Mouse (Mus musculus) stomach, postnatal 0 days (tissue): ENCODE data around the gene Kirrel3. TPM values are rescaled to one million over a fixed set of nuclear protein-coding genes. Genes with fewer than 3 reads are reported as not detected.

Experiments
- ATAC-seq: fragments of 200-750 bp; cut with Nextera tagmentation; 2 replicates; pipeline ENCODE4 v1.8.0; 2017; ENCODE audit not compliant: low FRiP score, low TSS enrichment
- DNase-seq: peaks from one replicate; pipeline ENCODE4 v3.0.0-alpha.2; 2016; ENCODE audit warnings: low spot score
- H3K27ac ChIP-seq: fragments of 300-500 bp; sonication (generic); replicated peaks from 2 replicates; pipeline ENCODE4 v1.5.1; 2014; ENCODE audit warnings: mild to moderate bottlenecking, control low read depth
- H3K27me3 ChIP-seq: fragments of 300-500 bp; sonication (generic); 2 replicates; pipeline ENCODE4 v1.6.1; 2014; ENCODE audit warnings: low read length; ENCODE audit not compliant: control insufficient read depth, insufficient read depth
- H3K36me3 ChIP-seq: fragments of 300-500 bp; sonication (generic); 2 replicates; pipeline ENCODE4 v1.6.1; 2014; ENCODE audit warnings: low read length, mixed read lengths; ENCODE audit not compliant: control insufficient read depth, insufficient read depth
- H3K4me1 ChIP-seq: fragments of 300-500 bp; sonication (generic); replicated peaks from 2 replicates; pipeline ENCODE4 v1.6.1; 2014; ENCODE audit warnings: antibody characterized with exemption; ENCODE audit not compliant: control insufficient read depth, insufficient read depth
- H3K4me2 ChIP-seq: fragments of 300-500 bp; sonication (generic); replicated peaks from 2 replicates; pipeline ENCODE4 v1.6.1; 2014; ENCODE audit warnings: low read depth, mild to moderate bottlenecking, control low read depth, moderate library complexity
- H3K4me3 ChIP-seq: fragments of 300-500 bp; sonication (generic); 2 replicates; pipeline ENCODE4 v1.5.1; 2014; ENCODE audit warnings: low read depth, low read length, control low read depth
- H3K9ac ChIP-seq: fragments of 300-500 bp; sonication (generic); 2 replicates; pipeline ENCODE4 v1.6.1; 2014; ENCODE audit warnings: mild to moderate bottlenecking, low read length, control low read depth, mixed read lengths
- H3K9me3 ChIP-seq: fragments of 300-500 bp; sonication (generic); 2 replicates; pipeline ENCODE4 v1.6.1; 2016; ENCODE audit warnings: low read length; ENCODE audit not compliant: control insufficient read depth
- CTCF ChIP-seq: IDR thresholded peaks from 2 replicates; pipeline ENCODE4 v1.5.1; 2016; ENCODE audit warnings: antibody characterized with exemption, low read depth, mild to moderate bottlenecking, moderate library complexity
- EP300 ChIP-seq: optimal IDR thresholded peaks from 2 replicates; pipeline ENCODE3; 2016; ENCODE audit warnings: antibody characterized with exemption
- WGBS: fragments of 180-500 bp; shearing (Covaris S2); extraction: QIAGEN DNeasy Blood & Tissue Kit; methylation state at CpG from one replicate; pipeline ENCODE4 v1.1.7; 2014; 5-methylcytosine and 5-hydroxymethylcytosine counted together
- polyA plus RNA-seq: library from polyadenylated mRNA; unstranded; fragments of >200 nt; fragmentation: Nextera tagmentation; extraction: Ambion mirVana; gene quantifications from 2 replicates; pipeline ENCODE4 v1.2.1, GENCODE M21; 2015

Gene Kirrel3
- polyA plus RNA-seq, 1 experiment from 2014 or later: 1.4 TPM

DNA sequence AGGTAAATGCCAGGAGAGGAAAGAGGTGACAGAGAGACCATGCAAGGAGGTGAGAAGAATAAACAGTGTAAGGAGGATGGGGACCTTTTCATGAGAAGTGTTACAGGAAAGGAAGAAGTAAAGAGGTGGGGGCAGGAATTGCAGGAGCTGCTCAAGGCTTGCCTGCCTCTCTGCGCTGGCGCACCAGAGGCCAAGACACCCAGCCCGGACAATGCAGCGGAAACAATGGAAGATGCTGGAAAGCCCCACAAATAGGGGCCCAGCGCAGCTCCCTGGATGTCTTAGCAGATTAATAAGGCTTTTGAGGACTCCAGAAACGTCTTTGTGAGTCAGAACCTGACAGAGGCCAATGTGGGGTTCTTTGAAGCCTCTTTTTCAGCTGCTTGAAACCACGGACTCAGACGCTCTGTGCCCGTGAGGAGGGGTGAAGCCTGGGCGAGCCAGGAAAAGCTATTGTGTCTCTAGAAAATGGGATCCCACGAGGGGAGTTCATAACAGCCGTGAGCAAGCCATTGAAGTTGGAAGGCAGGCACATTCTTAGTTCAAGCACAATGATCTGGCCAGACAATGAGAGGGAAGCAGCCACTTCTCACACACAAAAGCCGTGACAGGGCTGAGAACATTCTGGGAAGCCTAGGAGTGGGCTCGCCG is 385.7 kb downstream of the Kirrel3 start:
- H3K27me3 ChIP-seq: no peaks in the 10 kb centered on the region
- ATAC-seq (no peak), DNase-seq (no peak)
- H3K4me3 ChIP-seq: no peak overlapping the region
- H3K27ac ChIP-seq: no peak overlapping the region
- no peak for TF ChIP-seq EP300
- no peak for TF ChIP-seq CTCF
- WGBS: 54% methylated on average over 15 of the region's 15 CpGs
- H3K36me3 ChIP-seq: no peaks in the 10 kb centered on the region
- H3K9ac ChIP-seq: no peak overlapping the region
- no peak overlapping the region for H3K4me2 ChIP-seq
- H3K4me1 ChIP-seq: no peaks in the 10 kb centered on the region
- H3K9me3 ChIP-seq: no peaks in the 10 kb centered on the region

DNA sequence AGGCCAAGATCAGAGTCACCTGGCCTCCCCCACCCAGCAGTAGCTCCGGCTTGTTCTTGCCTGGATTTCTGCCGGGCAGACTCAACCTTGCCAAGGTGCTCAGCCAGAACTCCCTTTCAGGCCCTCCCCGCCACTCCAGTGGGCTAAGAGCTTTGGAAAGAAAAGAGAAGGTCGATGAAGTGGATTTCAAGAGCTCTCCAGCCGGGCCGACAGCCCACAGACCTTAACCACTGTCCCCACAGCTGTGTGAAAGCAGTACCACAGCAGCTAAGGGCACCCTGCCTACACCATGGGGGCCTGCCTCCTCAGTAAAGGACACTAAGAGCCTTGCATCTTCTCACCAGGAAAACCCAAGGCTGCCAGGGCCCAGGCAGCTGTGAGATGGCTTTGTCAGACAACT is 389.5 kb downstream of the Kirrel3 start:
- no peak for DNase-seq
- no peak overlapping the region for H3K9ac ChIP-seq
- H3K4me3 ChIP-seq: no peak overlapping the region
- no peak overlapping the region for H3K27ac ChIP-seq
- H3K4me1 ChIP-seq: no peaks in the 10 kb centered on the region
- H3K4me2 ChIP-seq: no peak overlapping the region
- TF ChIP-seq EP300 (no peak), CTCF (no peak)
- H3K9me3 ChIP-seq: no peaks in the 10 kb centered on the region
- 80% methylated on average over 6 of the region's 6 CpGs for WGBS
- no peaks in the 10 kb centered on the region for H3K36me3 ChIP-seq
- no peak for ATAC-seq
- no peaks in the 10 kb centered on the region for H3K27me3 ChIP-seq

DNA sequence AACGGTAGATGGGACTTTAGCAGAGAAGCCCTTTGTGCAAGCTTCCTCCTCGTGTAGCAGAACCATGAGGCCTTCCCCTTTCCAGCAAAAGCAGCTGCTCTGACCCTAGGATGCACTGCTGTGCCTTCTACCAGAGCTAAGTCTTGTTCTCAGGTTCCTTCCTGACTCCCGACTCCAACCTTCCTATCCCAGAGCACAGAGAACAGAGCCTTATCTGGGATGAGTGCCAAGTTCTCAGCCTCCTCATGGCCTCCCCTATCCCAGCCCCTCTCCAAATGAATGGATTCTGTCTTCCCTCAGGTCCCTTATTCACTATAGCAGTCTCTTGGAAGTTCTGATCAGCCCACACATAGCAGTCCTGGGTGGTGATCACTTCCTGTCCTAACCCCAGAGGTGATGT is 391.5 kb downstream of the Kirrel3 start:
- ATAC-seq: no peak
- no peaks in the 10 kb centered on the region for H3K36me3 ChIP-seq
- H3K27ac ChIP-seq: no peak overlapping the region
- DNase-seq: no peak
- H3K9ac ChIP-seq: no peak overlapping the region
- H3K4me2 ChIP-seq: no peak overlapping the region
- H3K9me3 ChIP-seq: no peaks in the 10 kb centered on the region
- H3K4me1 ChIP-seq: no peaks in the 10 kb centered on the region
- no peak for TF ChIP-seq CTCF
- no peak for TF ChIP-seq EP300
- no peaks in the 10 kb centered on the region for H3K27me3 ChIP-seq
- WGBS: 50% methylated on average over 3 of the region's 3 CpGs
- H3K4me3 ChIP-seq: no peak overlapping the region

DNA sequence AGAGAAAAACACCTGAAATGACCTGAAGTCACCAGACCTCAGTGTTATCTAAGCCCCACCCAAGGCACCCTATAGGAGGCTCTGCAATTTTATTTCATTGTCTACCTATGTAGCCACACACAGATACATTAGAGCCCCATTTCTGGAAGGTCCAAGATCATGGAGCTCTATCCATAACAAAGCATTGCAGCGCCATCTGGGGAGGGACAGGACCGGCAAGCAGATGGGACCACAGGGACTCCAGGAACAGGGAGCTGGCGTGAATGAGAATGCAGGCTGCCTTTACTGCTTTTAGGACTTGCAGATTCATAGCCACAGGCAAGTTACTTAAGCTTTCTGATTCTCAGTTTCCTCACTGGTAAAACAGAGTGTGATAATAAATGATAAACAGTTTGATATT is 392.1 kb downstream of the Kirrel3 start:
- no peaks in the 10 kb centered on the region for H3K36me3 ChIP-seq
- H3K9me3 ChIP-seq: no peaks in the 10 kb centered on the region
- H3K27ac ChIP-seq: no peak overlapping the region
- ATAC-seq (no peak), DNase-seq (no peak)
- no peak overlapping the region for H3K9ac ChIP-seq
- H3K4me1 ChIP-seq: no peaks in the 10 kb centered on the region
- no peak overlapping the region for H3K4me2 ChIP-seq
- WGBS: 54% methylated on average over 3 of the region's 3 CpGs
- no peak overlapping the region for H3K4me3 ChIP-seq
- TF ChIP-seq CTCF: no peak
- TF ChIP-seq EP300: no peak
- H3K27me3 ChIP-seq: no peaks in the 10 kb centered on the region

DNA sequence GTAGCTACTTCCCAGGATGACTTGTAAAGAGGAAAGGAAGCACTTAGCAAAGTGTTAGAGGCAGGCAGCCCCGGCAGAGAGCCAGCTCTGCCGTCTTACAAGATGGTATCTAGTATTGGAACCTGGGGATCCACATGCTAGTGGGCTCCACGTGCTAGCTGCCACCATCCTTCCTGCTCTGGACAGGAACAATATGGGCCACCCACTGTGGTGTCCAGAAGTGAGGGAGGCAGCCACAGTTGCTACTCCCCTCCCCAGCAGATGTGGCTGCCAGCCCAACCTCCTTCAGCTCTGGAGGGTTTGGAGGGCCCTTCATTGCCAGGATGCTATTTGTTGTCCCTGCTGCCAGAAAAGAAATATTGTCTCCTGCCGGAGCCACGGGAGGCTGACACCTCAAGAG is 396.1 kb downstream of the Kirrel3 start:
- ATAC-seq: no peak
- H3K27me3 ChIP-seq: no peaks in the 10 kb centered on the region
- TF ChIP-seq CTCF (no peak), EP300 (no peak)

DNA sequence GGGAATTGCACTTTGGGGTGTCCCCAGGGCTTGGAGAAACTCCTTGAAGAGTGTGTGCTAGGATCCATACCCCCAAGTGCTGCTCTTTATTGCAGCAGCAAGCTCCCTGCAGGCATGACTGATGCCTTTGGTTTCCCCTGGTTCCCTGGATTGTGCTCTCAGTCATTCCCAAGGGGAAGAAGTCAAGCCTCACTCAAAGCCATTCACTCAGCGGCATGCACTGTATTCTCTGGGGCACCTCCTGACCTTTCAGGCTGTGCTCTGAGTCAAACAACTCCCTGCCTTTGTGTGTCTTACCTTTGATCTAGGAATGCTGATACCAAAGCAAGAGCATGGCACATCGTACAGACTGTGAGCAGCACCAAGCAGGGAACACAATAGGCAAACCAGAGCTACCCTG is 396.5 kb downstream of the Kirrel3 start:
- WGBS: 19% methylated on average over 2 of the region's 2 CpGs
- TF ChIP-seq EP300: no peak
- TF ChIP-seq CTCF: no peak
- Histone ChIP-seq H3K9ac (no peak overlapping the region), H3K4me1 (no peaks in the 10 kb centered on the region), H3K27me3 (no peaks in the 10 kb centered on the region), H3K4me2 (no peak overlapping the region), H3K9me3 (no peaks in the 10 kb centered on the region), H3K27ac (no peak overlapping the region), H3K36me3 (no peaks in the 10 kb centered on the region), H3K4me3 (no peak overlapping the region)
- ATAC-seq (no peak), DNase-seq (no peak)

More for the DNA sequence above, 396.1 kb downstream of the Kirrel3 start:
- no peaks in the 10 kb centered on the region for H3K36me3 ChIP-seq
- 26% methylated on average over 5 of the region's 5 CpGs for WGBS
- no peak overlapping the region for H3K27ac ChIP-seq
- H3K4me2 ChIP-seq: no peak overlapping the region
- H3K9me3 ChIP-seq: no peaks in the 10 kb centered on the region
- no peak overlapping the region for H3K4me3 ChIP-seq
- H3K4me1 ChIP-seq: no peaks in the 10 kb centered on the region
- no peak for DNase-seq
- no peak overlapping the region for H3K9ac ChIP-seq
